Mouse (Mus musculus) limb, embryonic 14.5 days (tissue): Measurements from ENCODE around the gene Lonrf2. TPM values are rescaled to one million over a fixed set of nuclear protein-coding genes. Genes with fewer than 3 reads are reported as not detected.

ENCODE experiments used
- ATAC-seq: fragments of 200-750 bp; cut with Nextera tagmentation; 2 replicates; pipeline ENCODE4 v1.8.0; 2017; ENCODE audit warnings: low read depth, moderate number of reproducible peaks, moderate TSS enrichment; ENCODE audit not compliant: low FRiP score
- DNase-seq: peaks from one replicate; pipeline ENCODE4 v3.0.0-alpha.2; 2015; ENCODE audit warnings: low spot score
- H3K27ac ChIP-seq: fragments of 300-500 bp; sonication (generic); replicated peaks from 2 replicates; pipeline ENCODE4 v1.5.1; 2014; ENCODE audit warnings: low read depth, mild to moderate bottlenecking, low read length, moderate library complexity, mixed read lengths
- H3K27me3 ChIP-seq: fragments of 300-500 bp; sonication (generic); 2 replicates; pipeline ENCODE4 v1.6.1; 2014; ENCODE audit warnings: low read length, mixed read lengths; ENCODE audit not compliant: control insufficient read depth, insufficient read depth
- H3K36me3 ChIP-seq: fragments of 300-500 bp; sonication (generic); 2 replicates; pipeline ENCODE4 v1.6.1; 2014; ENCODE audit warnings: mild to moderate bottlenecking, low read length, moderate library complexity, mixed read lengths; ENCODE audit not compliant: control insufficient read depth, insufficient read depth
- H3K4me1 ChIP-seq: fragments of 300-500 bp; sonication (generic); 2 replicates; pipeline ENCODE4 v1.6.1; 2014; ENCODE audit warnings: antibody characterized with exemption, low read length, mixed read lengths; ENCODE audit not compliant: control insufficient read depth, insufficient read depth
- H3K4me2 ChIP-seq: fragments of 300-500 bp; sonication (generic); replicated peaks from 2 replicates; pipeline ENCODE4 v1.6.1; 2014; ENCODE audit warnings: low read depth, mild to moderate bottlenecking, low read length, moderate library complexity; ENCODE audit not compliant: severe bottlenecking
- H3K4me3 ChIP-seq: fragments of 300-500 bp; sonication (generic); replicated peaks from 2 replicates; pipeline ENCODE4 v1.5.1; 2014; ENCODE audit warnings: low read length
- H3K9ac ChIP-seq: fragments of 300-500 bp; sonication (generic); 2 replicates; pipeline ENCODE4 v1.6.1; 2014; ENCODE audit warnings: mild to moderate bottlenecking, low read depth, low read length, moderate library complexity; ENCODE audit not compliant: severe bottlenecking
- H3K9me3 ChIP-seq: fragments of 300-500 bp; sonication (generic); 2 replicates; pipeline ENCODE4 v1.6.1; 2016; ENCODE audit warnings: low read length; ENCODE audit not compliant: control insufficient read depth
- POLR2A ChIP-seq: fragments of 200-500 bp; IDR thresholded peaks from 2 replicates; pipeline ENCODE4 v1.8.0; 2012; ENCODE audit warnings: inconsistent platforms, mild to moderate bottlenecking, moderate library complexity, borderline replicate concordance; ENCODE audit not compliant: insufficient read depth, insufficient read length; ENCODE audit errors: extremely low read depth
- WGBS: fragments of 180-500 bp; shearing (Covaris S2); extraction: QIAGEN DNeasy Blood & Tissue Kit; methylation state at CpG from one replicate; pipeline ENCODE4 v1.1.7; 2014; 5-methylcytosine and 5-hydroxymethylcytosine counted together
- polyA plus RNA-seq, 2 experiments: library from polyadenylated mRNA; depleted of rRNA in 1 of 2; stranded (reverse) in 1 of 2; unstranded in 1 of 2; fragments of >200 nt; fragmentation: Nextera tagmentation in 1 of 2; extraction: Ambion mirVana in 1 of 2; gene quantifications; 2 replicates each; pipeline versions ENCODE4 v1.2.1 to v1.2.3; 2012 to 2014

Lonrf2 gene
- polyA plus RNA-seq, 2 experiments, result 2.7 to 6.7 TPM

DNA sequence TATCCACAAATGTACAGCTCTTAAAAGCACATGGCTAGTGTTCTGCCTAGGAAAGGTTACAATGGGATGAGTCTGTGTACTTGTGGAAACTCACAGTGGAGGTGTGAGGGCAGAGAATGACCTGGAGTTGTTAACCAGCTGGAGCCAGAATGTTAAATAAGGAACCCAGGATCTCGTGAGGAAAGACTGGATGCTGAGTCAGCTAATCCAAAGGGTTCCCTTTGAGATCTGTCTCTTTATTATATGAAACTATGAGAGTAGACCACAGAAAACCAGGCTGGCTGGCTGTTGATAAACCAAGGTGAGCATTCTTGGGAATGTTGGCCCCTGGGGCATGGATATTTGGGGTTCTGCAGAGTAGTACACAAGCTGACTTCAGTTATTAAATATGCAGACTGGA is 3.4 kb upstream of the Lonrf2 start:
- Histone ChIP-seq H3K27me3 (peaks cover 18% of the 10 kb centered on the region), H3K4me3 (no peak overlapping the region), H3K27ac (no peak overlapping the region), H3K4me1 (peaks cover 3% of the 10 kb centered on the region; the same call in 1 of the 2 replicates), H3K36me3 (no peaks in the 10 kb centered on the region), H3K4me2 (no peak overlapping the region), H3K9me3 (no peaks in the 10 kb centered on the region), H3K9ac (no peak overlapping the region)
- no peak for TF ChIP-seq POLR2A
- 26% methylated on average over 1 of the region's 1 CpGs for WGBS
- ATAC-seq (no peak), DNase-seq (no peak)

- ATAC-seq (peak; percentile 78), DNase-seq (peak; percentile 20)
- Histone ChIP-seq H3K9ac (peak overlapping the region; percentile 78), H3K4me2 (peak overlapping the region; percentile 99), H3K27ac (no peak overlapping the region), H3K4me3 (peak overlapping the region; percentile 68), H3K36me3 (no peaks in the 10 kb centered on the region), H3K27me3 (peaks cover 18% of the 10 kb centered on the region), H3K9me3 (no peaks in the 10 kb centered on the region), H3K4me1 (peaks cover 3% of the 10 kb centered on the region; the same call in 1 of the 2 replicates)
- 2% methylated on average over 84 of the region's 103 CpGs for WGBS
- no peak for TF ChIP-seq POLR2A
Measured at GRCm38 (mm10) chr1:38835568-38836476, 689 bp downstream of the Lonrf2 start.

- Histone ChIP-seq H3K4me2 (peak overlapping the region; percentile 99; the same call in 1 of the 2 replicates), H3K4me3 (peak overlapping the region; percentile 68; the same call in 1 of the 2 replicates), H3K27me3 (peaks cover 18% of the 10 kb centered on the region), H3K4me1 (peaks cover 3% of the 10 kb centered on the region; the same call in 1 of the 2 replicates), H3K9ac (no peak overlapping the region), H3K27ac (no peak overlapping the region), H3K36me3 (no peaks in the 10 kb centered on the region), H3K9me3 (no peaks in the 10 kb centered on the region)
- TF ChIP-seq POLR2A, result no peak
- DNase-seq (peak; percentile 12), ATAC-seq (no peak)
- 30% methylated on average over 3 of the region's 3 CpGs for WGBS
Measured at GRCm38 (mm10) chr1:38834899-38835298, 1.6 kb downstream of the Lonrf2 start.

DNA sequence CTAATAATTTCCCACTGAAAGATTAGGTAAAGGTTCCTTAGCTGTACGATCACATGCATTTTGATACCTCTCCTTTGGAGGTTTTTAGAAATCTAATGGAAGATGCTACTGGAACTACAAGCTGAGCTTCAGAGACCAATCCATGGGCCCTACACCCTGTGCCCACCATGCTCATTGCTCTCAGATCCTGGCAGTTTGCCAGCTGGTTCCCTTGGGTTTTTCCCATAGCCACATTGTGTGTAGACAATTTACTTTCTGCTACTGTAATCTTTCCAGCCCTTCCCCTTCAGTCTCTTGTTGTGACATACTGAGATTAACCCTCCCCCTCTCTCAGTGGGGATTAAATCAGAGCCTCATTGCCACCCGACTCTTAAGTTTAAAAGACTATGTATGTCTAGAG is 11.6 kb downstream of the Lonrf2 start:
- Histone ChIP-seq H3K9me3 (no peaks in the 10 kb centered on the region), H3K4me1 (no peaks in the 10 kb centered on the region; the same call in 1 of the 2 replicates), H3K36me3 (no peaks in the 10 kb centered on the region), H3K4me3 (no peak overlapping the region), H3K9ac (no peak overlapping the region), H3K27ac (no peak overlapping the region), H3K27me3 (no peaks in the 10 kb centered on the region), H3K4me2 (no peak overlapping the region)
- 85% methylated on average over 2 of the region's 2 CpGs for WGBS
- no peak for DNase-seq
- ATAC-seq, result no peak
- no peak for TF ChIP-seq POLR2A

- WGBS, result 69% methylated on average over 2 of the region's 2 CpGs
Measured at GRCm38 (mm10) chr1:38823851-38824250, 12.7 kb downstream of the Lonrf2 start.

More at GRCm38 (mm10) chr1:38823851-38824250, 12.7 kb downstream of the Lonrf2 start:
- DNase-seq (no peak), ATAC-seq (no peak)
- Histone ChIP-seq H3K4me2 (no peak overlapping the region), H3K36me3 (no peaks in the 10 kb centered on the region), H3K27me3 (no peaks in the 10 kb centered on the region), H3K4me1 (no peaks in the 10 kb centered on the region; the same call in 1 of the 2 replicates), H3K9ac (no peak overlapping the region), H3K27ac (no peak overlapping the region), H3K4me3 (no peak overlapping the region), H3K9me3 (no peaks in the 10 kb centered on the region)
- no peak for TF ChIP-seq POLR2A
